Mouse (Mus musculus) hindbrain, embryonic 11.5 days (tissue): ENCODE measurements around the gene Nars2. TPM values are rescaled to one million over a fixed set of nuclear protein-coding genes. Genes with fewer than 3 reads are reported as not detected.
"Not testable (repeated sequence)": the region's sequence is repeated elsewhere in the genome, so short reads cannot be mapped to it uniquely, and the experiment has no call there.

Experiments
- ATAC-seq: fragments of 200-750 bp; cut with Nextera tagmentation; 2 replicates; pipeline ENCODE4 v1.8.0; 2017; ENCODE audit warnings: mild to moderate bottlenecking, moderate TSS enrichment, moderate library complexity; ENCODE audit not compliant: low FRiP score
- DNase-seq: peaks from one replicate; pipeline ENCODE4 v3.0.0-alpha.2; 2015; ENCODE audit warnings: low spot score
- H3K27ac ChIP-seq: fragments of 300-500 bp; sonication (generic); 2 replicates; pipeline ENCODE4 v1.5.1; 2014; ENCODE audit warnings: mild to moderate bottlenecking, low read depth, low read length
- H3K27me3 ChIP-seq: fragments of 300-500 bp; sonication (generic); 2 replicates; pipeline ENCODE4 v1.6.1; 2014; ENCODE audit warnings: mild to moderate bottlenecking, low read length, moderate library complexity, mixed read lengths; ENCODE audit not compliant: control insufficient read depth, insufficient read depth
- H3K36me3 ChIP-seq: fragments of 300-500 bp; sonication (generic); 2 replicates; pipeline ENCODE4 v1.6.1; 2014; ENCODE audit warnings: mild to moderate bottlenecking, low read length, moderate library complexity, mixed read lengths; ENCODE audit not compliant: control insufficient read depth, insufficient read depth
- H3K4me1 ChIP-seq: fragments of 300-500 bp; sonication (generic); replicated peaks from 2 replicates; pipeline ENCODE4 v1.6.1; 2014; ENCODE audit warnings: low read length, mixed read lengths; ENCODE audit not compliant: control insufficient read depth, insufficient read depth
- H3K4me2 ChIP-seq: fragments of 300-500 bp; sonication (generic); replicated peaks from 2 replicates; pipeline ENCODE4 v1.6.1; 2014; ENCODE audit warnings: mild to moderate bottlenecking, low read depth, low read length
- H3K4me3 ChIP-seq: fragments of 300-500 bp; sonication (generic); 2 replicates; pipeline ENCODE4 v1.5.1; 2014; ENCODE audit warnings: low read depth, low read length
- H3K9ac ChIP-seq: fragments of 300-500 bp; sonication (generic); 2 replicates; pipeline ENCODE4 v1.6.1; 2014; ENCODE audit warnings: low read depth, low read length
- H3K9me3 ChIP-seq: fragments of 300-500 bp; sonication (generic); 2 replicates; pipeline ENCODE4 v1.6.1; 2016; ENCODE audit warnings: low read length; ENCODE audit not compliant: control insufficient read depth
- WGBS: fragments of 180-500 bp; shearing (Covaris S2); extraction: QIAGEN DNeasy Blood & Tissue Kit; methylation state at CpG from one replicate; pipeline ENCODE4 v1.1.7; 2014; 5-methylcytosine and 5-hydroxymethylcytosine counted together
- polyA plus RNA-seq: library from polyadenylated mRNA; unstranded; fragments of >200 nt; fragmentation: Nextera tagmentation; extraction: Ambion mirVana; gene quantifications from 2 replicates; pipeline ENCODE4 v1.2.1, GENCODE M21; 2014

The Nars2 gene
- polyA plus RNA-seq, 1 experiment from 2014 or later: 22.1 TPM

GRCm38 (mm10) chr7:96909856-96910255, 41.4 kb upstream of the Nars2 start:
- Histone ChIP-seq H3K27me3 (no peaks in the 10 kb centered on the region), H3K4me1 (peaks cover 2% of the 10 kb centered on the region; the same call in 1 of the 2 replicates), H3K9me3 (no peaks in the 10 kb centered on the region), H3K27ac (no peak overlapping the region), H3K4me3 (no peak overlapping the region), H3K36me3 (no peaks in the 10 kb centered on the region), H3K4me2 (no peak overlapping the region), H3K9ac (no peak overlapping the region)
- WGBS: 78% methylated on average over 5 of the region's 5 CpGs
- ATAC-seq: no peak
- no peak for DNase-seq

- Histone ChIP-seq H3K27ac (no peak overlapping the region), H3K4me1 (no peaks in the 10 kb centered on the region), H3K36me3 (no peaks in the 10 kb centered on the region), H3K4me3 (no peak overlapping the region), H3K4me2 (no peak overlapping the region), H3K27me3 (no peaks in the 10 kb centered on the region), H3K9me3 (no peaks in the 10 kb centered on the region), H3K9ac (no peak overlapping the region)
- DNase-seq (no peak), ATAC-seq (no peak)
- WGBS: 55% methylated on average over 12 of the region's 12 CpGs
These were observed 40.9 kb upstream of the Nars2 start for GRCm38 (mm10) chr7:96910310-96910960.

DNA sequence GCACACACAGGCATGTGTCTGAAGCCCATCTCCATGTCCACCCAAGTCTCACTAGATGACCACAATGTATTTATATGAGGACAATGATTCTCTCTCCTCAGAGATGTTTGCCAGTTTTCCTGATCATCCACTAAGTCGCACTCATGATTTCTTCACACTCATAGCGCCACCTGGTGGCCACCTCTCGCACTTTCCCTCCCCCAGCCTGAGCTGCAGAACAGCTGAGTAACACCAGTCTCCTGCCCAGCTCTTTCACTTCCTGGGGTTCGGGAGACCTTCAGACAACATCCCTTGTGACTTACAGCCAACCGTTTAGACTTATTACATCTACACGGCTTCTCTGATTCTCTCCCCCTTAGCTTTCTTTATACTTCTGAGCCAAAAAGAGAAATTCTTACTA, 37.3 kb upstream of the Nars2 start:
- H3K4me1 ChIP-seq: no peaks in the 10 kb centered on the region
- DNase-seq (peak; percentile 96), ATAC-seq (0 out of 2 replicates have a peak, but pooled peaks have one; percentile 39)
- no peak overlapping the region for H3K9ac ChIP-seq
- H3K9me3 ChIP-seq: no peaks in the 10 kb centered on the region
- WGBS: 17% methylated on average over 6 of the region's 6 CpGs
- H3K4me3 ChIP-seq: no peak overlapping the region
- no peaks in the 10 kb centered on the region for H3K36me3 ChIP-seq
- H3K27me3 ChIP-seq: no peaks in the 10 kb centered on the region
- H3K4me2 ChIP-seq: no peak overlapping the region
- H3K27ac ChIP-seq: no peak overlapping the region

DNA sequence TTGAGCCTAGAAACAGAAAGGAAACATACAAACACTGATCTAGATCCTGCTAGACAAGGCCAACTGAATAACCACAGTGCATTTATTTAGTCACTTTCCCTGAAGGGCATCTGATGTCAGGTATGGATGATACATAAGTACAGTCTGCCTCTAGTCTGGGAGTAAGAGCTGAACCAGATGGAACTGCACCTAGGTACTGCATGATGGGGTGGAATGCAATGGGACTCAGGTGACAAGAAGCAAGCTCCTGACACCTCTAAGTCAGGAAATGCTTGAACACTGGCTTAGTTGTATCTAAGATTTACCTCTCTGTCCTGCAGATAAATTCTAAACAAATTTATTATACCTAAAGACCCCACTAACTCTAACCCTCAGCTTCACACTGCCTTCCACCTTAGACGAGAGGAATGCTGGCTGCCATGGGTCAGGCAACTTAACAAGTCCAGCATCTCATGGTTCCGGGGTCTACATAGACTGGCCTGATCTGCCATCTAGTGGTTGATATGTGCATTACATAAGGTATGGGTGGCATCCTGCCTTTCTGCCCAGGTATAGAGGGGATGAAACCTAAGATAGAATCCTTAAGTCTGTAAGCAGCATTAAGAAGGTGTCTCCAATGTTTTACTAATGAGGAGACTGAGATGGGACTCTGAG, 35.7 kb upstream of the Nars2 start:
- no peaks in the 10 kb centered on the region for H3K9me3 ChIP-seq
- DNase-seq (peak; percentile 77), ATAC-seq (peak; percentile 25; the same call in 1 of the 2 replicates)
- H3K27ac ChIP-seq: no peak overlapping the region
- H3K9ac ChIP-seq: no peak overlapping the region
- no peak overlapping the region for H3K4me2 ChIP-seq
- no peaks in the 10 kb centered on the region for H3K27me3 ChIP-seq
- H3K4me1 ChIP-seq: no peaks in the 10 kb centered on the region
- H3K36me3 ChIP-seq: no peaks in the 10 kb centered on the region
- 0% methylated on average over 2 of the region's 2 CpGs for WGBS
- H3K4me3 ChIP-seq: no peak overlapping the region

GRCm38 (mm10) chr7:96920447-96921095, 30.7 kb upstream of the Nars2 start:
- Histone ChIP-seq H3K9ac (no peak overlapping the region), H3K36me3 (no peaks in the 10 kb centered on the region), H3K27ac (no peak overlapping the region), H3K4me1 (no peaks in the 10 kb centered on the region), H3K4me3 (no peak overlapping the region), H3K9me3 (no peaks in the 10 kb centered on the region), H3K27me3 (no peaks in the 10 kb centered on the region), H3K4me2 (no peak overlapping the region)
- peak; percentile 88 for ATAC-seq
- DNase-seq: no peak
- WGBS: 39% methylated on average over 7 of the region's 7 CpGs

DNA sequence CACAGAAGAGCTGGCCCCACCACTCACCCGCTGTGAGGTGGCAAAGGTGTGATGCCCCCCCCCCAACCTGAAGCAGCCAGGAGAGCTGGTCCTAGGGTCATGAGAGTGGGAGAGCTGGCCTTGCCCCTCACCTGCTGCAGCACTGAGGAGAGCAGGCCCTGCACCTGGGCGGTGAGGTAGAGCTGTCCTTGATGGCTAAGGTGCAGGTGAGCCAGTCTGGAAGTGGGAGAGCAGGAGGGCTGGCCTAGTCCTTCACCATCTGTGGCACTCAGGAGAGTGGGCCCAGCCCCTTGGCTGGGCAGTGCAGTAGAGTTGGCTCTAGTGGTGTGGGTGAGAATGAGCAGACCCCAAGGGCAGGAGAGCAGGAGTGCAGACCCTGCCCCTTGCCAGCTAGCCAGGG, 28.4 kb upstream of the Nars2 start:
- H3K4me3 ChIP-seq: no peak overlapping the region
- no peaks in the 10 kb centered on the region for H3K27me3 ChIP-seq
- no peaks in the 10 kb centered on the region for H3K9me3 ChIP-seq
- 0 out of 2 replicates have a peak, but pooled peaks have one; percentile 28 for ATAC-seq
- WGBS: 96% methylated on average over 2 of the region's 2 CpGs
- H3K4me2 ChIP-seq: no peak overlapping the region
- no peak overlapping the region for H3K27ac ChIP-seq
- no peaks in the 10 kb centered on the region for H3K4me1 ChIP-seq
- DNase-seq: no peak
- H3K9ac ChIP-seq: no peak overlapping the region
- H3K36me3 ChIP-seq: no peaks in the 10 kb centered on the region

GRCm38 (mm10) chr7:96943715-96944377, 7.5 kb upstream of the Nars2 start:
- Histone ChIP-seq H3K9ac (no peak overlapping the region), H3K27me3 (no peaks in the 10 kb centered on the region), H3K36me3 (no peaks in the 10 kb centered on the region), H3K4me1 (no peaks in the 10 kb centered on the region), H3K4me2 (no peak overlapping the region), H3K9me3 (no peaks in the 10 kb centered on the region), H3K4me3 (no peak overlapping the region), H3K27ac (no peak overlapping the region)
- ATAC-seq (no peak), DNase-seq (no peak)
- WGBS: 72% methylated on average over 5 of the region's 5 CpGs

DNA sequence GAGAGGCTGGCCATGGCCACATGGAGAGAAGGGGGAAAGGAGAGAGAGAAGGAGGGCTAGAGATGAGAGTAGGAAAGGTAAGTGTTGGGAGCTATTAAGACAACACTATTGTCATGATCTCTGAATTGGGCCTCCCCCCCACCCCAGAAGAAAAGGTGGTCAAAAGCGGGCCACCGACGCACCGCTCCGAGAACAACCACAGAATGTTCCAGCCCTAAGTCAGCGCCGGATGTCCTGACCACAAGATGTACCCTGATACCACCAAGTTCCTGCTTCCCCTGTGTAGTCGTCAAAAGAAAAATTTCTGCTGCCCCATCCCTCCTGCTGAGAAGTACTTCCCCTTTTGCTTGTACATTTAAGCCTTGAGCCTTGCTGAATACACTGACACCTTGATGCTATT, 4.8 kb upstream of the Nars2 start:
- not testable (repeated sequence) for H3K27me3 ChIP-seq, H3K9me3 ChIP-seq, DNase-seq, H3K36me3 ChIP-seq, H3K4me3 ChIP-seq, ATAC-seq, H3K4me1 ChIP-seq, H3K4me2 ChIP-seq, H3K9ac ChIP-seq, H3K27ac ChIP-seq
- 95% methylated on average over 8 of the region's 8 CpGs for WGBS
